Mouse (Mus musculus): Measurements from ENCODE around the gene Jsrp1.

- TF ChIP-seq POLR2A (IDR thresholded peaks at IDR 0.05; ENCODE audit: extremely low read depth, insufficient read depth, low read length) (no peak), CTCF (IDR thresholded peaks at IDR 0.05; ENCODE audit: extremely low read depth, insufficient read depth, low read length) (no peak)
Measured at GRCm38 (mm10) chr10:80843931-80844547, 30.7 kb upstream of the Jsrp1 start, which contains the start of gene Lingo3.
